Mouse (Mus musculus) layer of hippocampus, postnatal 36 days (tissue): Measurements from ENCODE around the gene Ccser2. TPM values are rescaled to one million over a fixed set of nuclear protein-coding genes. Genes with fewer than 3 reads are reported as not detected.
A peak's percentile ranks its signal among the peaks of the same experiment; 100 is the strongest.
"Not testable (repeated sequence)": the region's sequence is repeated elsewhere in the genome, so short reads cannot be mapped to it uniquely, and the experiment has no call there.

Experiments used
- DNase-seq, 2 experiments: peaks; one replicate each; pipeline ENCODE4 v3.0.0; 2022
- total RNA-seq, 2 experiments: library from RNA; stranded (reverse); gene quantifications; 2 replicates each; pipeline ENCODE4 v1.2.3; 2021

Ccser2 gene
- 10 to 100 TPM; 79.1 to 79.6 TPM for total RNA-seq

DNA sequence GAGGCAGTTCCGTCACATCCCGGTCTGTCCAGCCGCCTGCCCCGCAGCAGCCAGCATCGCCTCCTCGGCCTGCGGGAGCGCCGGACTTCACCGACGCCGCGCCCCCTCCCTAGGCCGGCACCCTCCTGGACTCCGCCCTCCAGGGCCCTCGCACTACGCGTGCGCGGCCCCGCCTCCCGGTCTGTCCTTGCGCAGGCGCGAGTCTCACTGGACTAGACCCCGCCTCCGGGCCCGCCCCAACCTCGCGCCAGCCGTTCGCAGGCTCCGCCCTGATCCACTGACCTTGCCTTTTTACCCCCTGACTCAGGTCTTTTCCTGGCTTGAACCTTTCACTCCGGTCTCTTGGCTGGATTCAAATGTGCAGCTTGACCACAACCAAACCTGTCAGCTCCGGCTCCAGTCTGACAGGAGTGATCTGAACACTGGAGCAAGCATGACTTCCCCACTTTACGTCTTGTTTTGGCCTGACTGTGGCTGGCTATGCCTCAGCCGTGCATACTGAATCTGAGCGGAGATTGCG lies at the start of gene Ccser2:
TSS of gene Ccser2 (minus strand) at position 150 of the 520 bp plus-strand sequence.
- peak; percentile 97 to 98 for DNase-seq

DNA sequence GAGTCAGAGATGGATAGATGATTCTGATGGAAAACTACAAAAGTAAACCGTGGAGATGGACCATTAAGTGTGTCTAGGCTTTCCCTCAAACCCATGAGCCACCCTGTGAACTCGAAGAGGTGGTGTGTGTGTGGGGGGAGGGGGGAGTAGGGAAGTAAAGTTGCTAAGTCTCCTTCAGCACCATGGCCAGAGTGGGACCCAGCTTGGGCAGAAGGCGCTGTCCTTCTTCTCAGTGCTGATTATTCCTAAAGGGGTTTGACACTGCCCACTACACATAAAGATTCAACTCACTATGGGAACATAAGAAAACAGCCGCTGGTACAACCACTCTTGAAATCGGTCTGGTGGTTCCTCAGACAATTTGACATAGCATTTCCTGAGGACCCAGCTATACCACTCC lies 47.3 kb upstream of the Ccser2 start:
- no peak for DNase-seq

DNA sequence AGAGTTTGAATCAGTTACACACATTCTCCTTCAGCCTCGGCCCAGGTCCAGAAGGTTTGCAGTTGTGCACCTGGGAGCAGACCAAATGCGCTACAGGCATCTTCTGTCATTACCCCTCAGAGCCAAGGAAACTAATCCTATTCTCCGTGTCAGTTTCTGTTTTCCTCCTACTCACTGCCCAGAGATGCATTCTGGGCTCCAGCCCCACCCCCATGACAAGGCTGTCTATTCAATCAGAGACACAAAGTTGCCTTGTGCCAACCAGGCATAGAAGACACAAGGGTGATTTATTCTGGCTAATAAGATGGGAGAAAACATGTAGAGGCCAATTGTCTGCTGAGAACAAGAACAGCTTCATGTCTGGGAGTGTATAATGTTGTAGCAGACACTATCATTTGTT lies 45.1 kb upstream of the Ccser2 start:
- DNase-seq = peak; percentile 17 to 28

DNA sequence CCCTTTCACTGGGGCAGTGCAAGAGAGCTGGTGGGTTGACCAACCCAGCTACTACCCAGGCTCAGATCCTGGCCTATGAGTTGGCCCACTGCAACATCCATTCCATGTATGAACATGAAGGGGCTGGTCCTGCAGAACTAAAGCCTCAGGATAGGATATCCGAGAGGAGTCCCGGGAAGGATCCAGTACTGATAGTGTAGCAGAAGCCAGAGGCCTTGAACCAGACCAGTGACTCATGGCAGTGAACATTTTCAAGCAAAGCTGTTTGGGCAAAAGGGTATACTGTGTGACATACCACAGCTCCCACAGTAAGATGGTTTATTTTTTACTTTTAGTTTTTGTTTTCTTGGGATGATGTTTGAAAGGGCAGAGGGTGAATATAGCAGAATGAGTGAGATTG lies 41.1 kb upstream of the Ccser2 start:
- DNase-seq = no peak

DNA sequence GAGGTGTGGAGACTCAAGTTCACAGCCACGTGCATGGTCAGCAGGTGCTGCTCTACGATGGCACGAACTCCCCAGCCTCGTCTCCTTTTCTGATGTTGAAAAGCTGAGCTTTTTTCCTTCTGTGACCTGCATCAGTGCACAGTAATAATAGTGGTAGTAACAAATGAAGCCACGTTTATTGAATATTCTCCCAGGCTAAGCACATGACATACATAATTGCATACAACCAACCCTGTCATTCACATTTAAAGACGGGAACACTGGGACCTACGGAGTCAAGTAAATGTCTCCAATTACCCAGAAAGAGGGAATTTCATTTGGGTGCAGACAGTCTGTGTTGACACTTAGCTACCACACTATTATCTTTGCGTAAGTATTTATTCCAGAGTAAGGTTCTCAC lies 37.9 kb upstream of the Ccser2 start:
- no peak for DNase-seq

DNA sequence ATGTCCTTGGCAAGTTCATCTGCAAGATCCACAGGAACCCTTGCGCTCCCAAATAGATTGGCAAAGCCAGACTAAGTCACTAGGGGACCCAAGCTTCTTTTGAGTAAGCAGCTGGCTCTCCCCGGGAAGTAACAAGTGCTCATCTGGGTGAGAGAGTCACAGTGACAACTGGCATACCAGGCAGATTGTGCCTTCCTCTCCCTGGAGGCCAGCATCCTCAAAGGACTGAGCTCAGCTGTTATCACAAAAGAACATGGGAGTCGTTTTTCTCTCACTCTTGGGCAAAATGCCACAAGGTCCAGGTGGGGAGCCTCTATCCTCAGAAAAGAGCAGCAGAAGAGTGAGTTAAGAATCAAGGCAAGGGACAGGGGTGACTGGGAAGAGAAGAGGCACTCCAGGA lies 37.3 kb upstream of the Ccser2 start:
- DNase-seq = no peak

DNA sequence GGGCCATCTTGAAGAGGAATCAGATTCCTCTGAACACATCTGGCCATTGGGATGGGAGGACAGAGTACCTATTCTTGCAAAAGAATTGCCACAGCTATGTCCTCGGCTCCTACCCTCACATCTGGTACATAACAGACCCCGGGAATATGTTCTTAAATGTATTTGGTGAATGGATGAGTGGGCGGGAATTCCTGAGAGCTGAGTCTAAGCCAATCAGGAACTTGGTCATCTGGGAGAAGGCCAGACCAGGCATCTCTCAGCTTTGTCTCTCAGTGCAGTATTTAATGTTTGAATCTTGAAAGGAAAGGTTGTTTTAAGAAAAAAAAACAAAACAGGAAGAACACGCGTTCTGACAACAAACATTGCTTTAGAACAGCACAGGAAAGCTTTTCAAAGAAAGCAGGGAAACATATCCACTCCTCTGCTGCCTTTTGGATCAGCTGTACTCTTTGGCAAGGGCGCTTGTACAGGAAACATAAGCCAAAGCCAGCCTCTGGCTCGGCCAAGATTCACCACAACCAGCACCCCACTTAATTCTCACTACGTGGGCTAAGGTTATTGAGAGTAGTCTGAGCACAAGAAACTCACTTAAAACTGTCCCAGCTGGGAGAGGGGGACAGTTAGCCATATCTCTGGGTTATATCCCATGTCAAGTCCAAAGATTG lies 35.0 kb upstream of the Ccser2 start:
- peak in 1 of 2 experiments; percentile 4 for DNase-seq

DNA sequence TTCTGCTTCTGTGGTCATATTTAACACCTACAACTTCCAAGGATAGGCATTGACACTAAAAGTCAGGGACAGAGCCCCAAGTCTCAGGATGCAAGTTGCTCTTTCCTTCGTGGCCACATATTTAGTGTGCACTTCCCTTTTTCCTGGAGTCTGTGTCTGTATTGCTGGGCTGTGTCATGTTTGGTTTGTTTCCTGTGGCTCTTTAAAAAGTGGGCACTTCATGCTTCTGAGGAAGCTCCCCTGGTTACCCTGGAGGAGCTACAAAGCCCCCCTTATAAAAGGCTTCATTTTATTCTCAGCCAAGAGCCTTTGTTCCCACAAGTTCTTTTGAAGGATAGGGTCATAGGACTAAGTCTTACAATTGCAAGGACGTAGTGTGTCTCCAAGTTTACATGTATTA lies 34.3 kb upstream of the Ccser2 start:
- no peak for DNase-seq

DNA sequence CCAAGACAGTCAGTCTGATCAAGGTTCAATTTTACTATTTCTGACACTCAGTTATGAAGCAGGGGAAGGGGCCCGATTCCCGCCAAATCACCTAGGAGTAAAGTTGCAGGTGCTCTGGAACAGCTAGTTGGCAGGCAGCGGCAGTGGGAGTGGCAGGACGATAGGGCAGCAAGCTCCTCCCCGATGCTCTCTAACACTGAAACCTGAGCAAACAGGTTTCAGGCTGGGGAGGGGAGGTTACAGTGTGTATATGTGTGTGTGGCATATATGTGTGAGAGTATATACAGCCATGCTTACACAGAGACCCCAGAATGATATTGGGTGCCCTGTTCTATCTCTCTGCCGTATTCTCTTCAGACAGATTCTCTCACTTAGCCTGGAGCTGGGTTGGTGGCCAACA lies 32.2 kb upstream of the Ccser2 start:
- not testable (repeated sequence) for DNase-seq

DNA sequence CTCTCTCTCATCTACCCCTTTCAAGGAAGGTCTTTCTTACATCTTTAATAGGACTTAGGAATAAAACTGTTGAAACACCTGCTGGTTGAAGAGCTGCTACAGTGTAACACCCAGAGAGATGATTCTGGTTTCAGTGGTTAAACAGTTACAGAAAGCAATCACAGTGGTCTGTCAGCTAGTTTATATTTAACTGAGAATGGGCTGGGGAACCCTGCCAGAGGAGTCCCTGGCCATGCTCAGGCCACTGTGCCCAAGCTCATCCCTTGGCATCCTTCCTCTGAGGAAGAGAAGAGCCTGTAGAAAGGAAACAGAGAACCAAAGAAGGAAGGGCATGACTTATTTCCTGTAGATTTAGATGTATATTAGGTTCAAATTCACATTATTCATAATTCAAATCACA lies 21.2 kb upstream of the Ccser2 start:
- no peak for DNase-seq

DNA sequence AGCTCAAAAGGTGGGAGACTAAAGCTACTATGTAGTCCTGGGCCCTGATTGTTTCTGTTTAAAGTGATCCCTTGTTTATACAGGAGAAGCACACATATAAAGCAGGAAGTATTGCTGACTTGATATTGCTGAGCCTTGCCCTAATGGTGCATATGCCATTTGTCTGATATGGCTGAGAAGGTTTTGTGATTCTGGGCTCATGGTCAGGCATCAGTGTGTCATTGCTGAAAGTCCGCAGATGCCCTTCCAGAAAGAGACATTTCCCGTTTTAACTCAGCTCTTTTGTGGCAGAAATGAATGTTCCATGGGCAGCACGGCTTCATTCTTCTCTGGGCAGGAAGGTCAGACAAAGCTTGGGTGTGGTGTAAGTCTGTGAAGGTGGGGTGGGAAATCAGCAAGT lies 17.1 kb upstream of the Ccser2 start:
- DNase-seq = no peak

DNA sequence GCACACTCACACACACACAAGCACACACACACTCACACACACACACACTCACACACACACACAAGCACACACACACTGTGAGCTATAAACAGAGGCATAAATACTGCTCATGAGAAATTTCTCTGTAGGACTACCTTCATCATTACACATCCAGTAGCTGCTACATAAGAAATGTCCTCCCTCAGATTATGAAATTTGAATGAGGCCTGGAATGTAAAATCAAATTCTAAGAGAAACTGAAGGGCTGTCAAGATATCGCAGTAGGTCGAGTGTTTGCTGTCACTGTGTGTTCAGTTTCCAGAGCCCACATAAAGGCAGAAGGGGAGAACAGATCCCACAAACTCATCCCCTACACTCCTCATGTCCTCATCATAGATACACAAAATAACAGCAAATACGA lies 6.4 kb upstream of the Ccser2 start:
- DNase-seq = no peak

DNA sequence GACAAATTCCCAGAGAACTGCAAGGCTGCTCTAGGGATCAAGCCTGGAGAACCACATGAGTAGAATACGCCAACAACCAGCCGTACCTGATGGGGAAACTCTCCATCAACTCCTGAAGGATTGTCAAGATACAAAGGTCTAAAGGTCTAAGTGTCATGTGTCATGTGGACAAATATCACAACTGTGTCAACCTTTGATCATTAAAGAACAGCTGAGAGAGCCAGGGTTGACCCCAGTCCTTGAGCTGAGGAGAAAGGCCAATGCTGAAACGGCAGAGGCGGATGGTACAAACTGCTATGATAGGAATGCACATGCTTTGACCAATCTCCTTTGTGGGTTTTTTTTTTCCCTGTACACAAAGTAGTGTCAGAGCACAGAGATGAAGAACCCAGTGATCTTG lies 2.6 kb upstream of the Ccser2 start:
- no peak for DNase-seq

DNA sequence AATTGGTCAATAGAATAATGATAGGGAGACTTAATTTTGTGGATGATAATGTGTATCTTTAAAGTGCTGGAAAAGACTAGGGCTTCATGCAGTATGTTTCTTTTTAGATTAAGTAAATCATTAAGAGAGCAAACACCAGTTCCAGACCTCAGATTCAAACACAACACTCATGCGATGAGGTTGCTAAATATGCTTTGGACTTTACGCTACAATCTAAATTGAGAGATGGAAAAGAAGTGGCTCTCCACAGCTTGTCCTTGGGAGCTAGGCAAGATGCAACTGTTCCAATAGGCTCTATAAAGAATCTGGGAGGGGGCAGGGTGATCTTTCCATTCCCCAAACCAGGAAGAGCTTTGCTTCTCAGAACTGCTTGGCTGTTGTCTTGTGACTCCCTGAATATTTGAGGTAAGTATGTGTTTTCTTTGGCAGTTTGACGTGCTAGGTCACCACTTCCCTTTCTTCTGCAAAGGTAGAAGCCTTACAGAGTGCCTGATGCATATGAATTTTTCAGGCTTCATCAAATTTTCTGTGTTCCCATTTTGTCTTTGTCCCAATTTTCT lies 1.4 kb upstream of the Ccser2 start:
- DNase-seq = no peak

DNA sequence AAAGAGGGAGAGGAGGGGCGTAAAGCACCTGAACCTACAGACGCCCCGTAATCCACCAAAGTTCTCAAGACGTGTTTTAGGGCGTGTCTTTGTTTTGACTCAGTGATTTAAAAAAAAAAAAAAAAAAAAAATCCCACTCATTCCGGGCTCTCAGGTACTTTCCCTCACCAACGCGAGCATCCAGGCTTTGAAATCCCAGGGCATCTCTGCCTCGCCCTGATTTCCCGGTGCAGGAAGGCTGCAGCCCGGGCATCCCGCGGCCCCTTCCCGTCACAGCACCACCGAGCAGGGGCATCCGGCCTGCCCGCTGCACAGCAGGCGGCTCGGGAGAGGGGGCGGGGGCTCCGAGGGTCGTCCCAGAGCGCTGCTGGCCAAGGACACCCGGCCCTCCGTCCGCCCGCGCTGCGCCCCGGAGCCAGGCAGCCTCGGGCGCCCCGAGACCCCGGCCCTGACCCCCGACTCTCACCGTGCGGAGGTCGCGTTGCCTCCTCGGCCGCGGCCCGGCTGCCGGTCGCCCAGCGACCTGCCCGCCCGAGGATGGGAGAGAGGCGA lies 425 bp downstream of the Ccser2 start:
- DNase-seq = no peak

DNA sequence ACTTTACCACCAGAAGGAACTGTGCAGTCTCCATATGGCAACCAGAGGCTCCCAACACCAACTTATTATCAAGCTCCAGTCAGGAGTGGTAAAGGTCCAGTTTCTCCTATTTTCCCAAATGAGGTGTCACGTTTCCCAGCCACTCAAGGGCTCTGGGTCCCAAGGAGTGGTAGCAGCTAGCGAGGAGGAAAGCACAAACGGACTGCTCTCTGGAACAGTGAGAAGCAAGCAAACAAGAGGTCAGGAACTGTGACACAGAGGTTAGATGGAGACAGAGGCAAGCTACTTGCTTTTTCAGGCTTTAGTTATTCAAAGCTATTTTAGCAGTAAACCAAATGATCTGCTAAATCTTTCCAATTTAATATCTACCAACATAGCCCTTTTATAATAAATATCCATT lies 3.2 kb downstream of the Ccser2 start:
- no peak for DNase-seq

DNA sequence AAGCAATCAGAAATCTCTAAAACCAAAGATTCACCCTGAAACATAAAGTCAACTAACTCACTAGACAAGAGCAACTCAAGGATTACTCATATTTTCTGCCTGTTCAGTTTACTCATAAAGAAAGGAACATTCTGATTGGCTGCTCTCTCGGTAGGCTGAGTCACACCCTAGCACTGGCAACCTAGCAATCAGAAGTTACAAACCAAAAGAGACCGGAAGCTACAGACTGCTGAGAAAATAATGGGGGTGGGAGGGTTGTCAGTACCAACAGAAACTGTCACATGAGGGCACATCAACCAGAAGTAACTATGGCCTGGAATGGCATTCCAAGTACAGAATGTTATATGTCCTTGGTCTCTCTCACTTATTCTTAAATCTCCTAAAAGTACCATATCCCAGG lies 6.1 kb downstream of the Ccser2 start:
- DNase-seq = no peak

DNA sequence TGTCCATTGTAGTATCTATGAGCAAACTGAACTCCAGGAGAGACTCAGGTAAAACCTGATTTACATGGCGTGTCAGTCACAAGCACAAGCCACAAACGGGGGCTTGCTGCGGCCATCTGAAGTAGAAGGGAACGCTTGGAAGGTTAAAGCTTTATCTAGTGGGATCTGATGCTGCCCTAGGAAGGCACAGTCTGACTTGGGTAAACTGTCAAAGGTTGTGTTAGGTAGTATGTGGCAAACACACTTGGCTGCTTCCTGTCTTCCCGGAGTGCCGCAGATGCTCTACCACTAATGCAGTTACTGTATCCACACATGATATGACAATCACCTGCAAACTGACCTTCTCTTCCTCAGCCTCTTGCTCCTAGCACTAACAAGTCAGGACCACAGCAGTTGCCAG lies 10.9 kb downstream of the Ccser2 start:
- DNase-seq = no peak

DNA sequence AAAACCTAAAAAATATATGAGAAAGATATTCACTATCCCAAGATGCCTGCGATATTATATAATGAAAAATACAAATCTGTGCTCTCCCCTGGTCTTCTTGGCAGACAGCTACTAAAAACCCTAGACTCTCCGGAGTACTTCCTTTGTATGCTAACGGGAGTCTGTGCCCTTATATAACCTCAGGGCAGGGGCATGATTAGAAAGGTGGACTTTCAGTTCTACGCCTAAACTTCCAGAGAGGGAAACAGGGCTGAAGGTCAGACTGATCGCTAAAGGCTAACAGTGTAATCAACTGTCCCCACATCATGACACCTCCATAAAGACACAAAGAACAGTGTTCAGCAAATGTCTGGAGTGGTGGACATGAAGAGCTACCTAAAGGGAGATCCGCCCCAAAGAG lies 11.3 kb downstream of the Ccser2 start:
- DNase-seq = no peak

DNA sequence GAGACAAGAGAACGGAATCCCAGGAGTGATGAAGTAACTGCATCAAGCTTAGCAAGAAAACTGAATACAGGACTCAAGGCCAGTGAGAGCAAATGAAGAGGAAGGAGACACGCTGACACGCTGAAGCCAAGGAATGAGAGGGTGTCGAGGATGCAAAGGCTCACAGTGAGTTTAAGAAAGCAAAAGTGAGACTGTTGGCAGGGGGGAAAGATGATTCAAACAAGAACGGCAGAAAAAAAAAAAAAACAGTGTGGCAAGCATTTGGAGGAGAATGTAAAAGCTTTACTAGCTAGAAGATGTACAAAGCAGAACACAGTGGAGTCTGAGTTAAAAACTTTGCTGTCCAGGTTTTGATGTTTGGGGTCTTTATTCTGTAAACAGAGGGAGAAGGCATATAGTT lies 11.9 kb downstream of the Ccser2 start:
- no peak for DNase-seq

DNA sequence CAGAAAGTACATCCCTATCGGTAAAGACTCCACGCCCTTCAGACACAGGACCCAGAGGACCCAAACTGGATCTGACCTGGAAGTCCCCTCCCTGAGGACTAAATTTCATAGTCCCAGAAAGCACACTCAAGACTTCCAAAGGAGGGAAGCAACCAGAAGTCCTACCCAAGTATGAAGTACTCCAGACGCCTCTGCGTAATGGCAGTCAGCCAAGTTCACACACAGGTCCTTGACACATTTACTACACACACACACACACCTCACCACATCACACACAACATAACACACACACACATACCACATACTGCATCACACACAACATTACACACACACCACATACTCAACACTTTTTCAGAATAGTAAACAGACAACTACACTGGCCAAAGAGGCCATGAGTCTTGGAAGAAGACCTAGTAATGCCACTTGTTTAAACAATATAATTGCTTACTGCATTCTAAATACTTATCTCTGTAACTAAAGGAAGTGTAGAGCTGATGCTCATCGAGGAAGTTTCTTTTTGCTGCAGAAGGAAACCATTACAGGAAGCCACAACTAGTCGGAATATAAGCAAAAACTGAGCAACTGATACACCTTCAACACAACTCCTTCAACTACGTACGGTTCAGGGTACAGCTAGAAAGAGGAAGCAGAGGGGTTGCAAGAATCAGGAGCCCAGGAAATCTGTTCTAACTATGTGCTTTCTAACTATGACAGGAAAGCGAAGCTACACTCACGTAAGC lies 15.7 kb downstream of the Ccser2 start:
- DNase-seq = no peak

DNA sequence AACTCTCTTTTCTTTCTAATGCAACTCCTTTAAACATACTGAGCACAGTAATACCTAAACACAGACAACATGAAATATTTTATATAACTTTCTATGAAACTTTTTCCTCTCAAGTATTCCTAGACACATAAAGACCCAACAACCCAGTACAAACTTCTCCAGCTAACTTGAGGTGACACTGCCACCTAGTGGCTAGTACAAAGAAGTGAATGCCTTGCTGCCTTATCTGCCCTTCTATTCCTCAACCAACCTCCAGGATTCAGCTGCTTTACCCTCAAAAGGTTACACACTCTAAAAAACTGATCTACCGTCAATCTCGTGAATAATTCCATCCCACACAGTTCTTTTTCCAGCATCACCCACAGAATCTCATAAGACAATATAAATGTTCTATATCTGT lies 16.4 kb downstream of the Ccser2 start:
- DNase-seq = no peak

DNA sequence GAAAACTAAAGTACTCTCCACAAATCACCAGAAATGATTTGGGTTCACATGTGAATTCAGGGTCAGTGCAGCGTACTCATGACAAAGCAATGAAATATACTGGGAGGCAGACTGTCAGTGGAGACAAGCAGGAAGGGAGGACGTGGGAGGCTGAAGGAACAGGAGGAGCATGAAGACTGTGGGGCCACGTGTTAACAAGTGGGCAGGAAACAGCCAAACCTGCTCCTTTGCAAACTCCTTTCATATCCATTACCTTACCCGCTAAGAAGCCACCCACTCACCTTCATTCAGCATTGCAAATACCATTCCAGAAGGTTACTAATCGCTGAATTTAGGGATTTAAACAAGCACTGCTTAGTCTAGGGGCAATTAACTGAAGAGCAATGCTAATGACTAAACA lies 25.9 kb downstream of the Ccser2 start:
- no peak for DNase-seq

DNA sequence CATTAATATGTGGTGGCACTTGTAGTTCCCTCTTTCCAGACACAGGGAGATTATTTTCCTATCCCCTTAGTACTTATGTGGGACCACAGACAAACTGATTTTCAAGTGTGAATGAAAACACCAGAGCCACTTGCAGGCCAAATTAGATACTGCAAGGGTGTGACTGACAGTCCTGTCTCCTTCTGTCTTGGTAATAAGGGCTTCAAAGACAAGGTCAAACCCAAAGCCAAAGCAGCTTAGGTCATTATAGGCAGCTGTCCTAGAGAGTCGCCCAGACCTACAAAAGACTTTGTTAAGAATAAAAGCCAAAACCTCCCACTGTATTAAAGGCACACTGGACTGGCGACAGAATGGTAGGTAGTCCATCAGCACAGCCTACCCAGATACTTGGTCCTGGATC lies 30.6 kb downstream of the Ccser2 start:
- no peak for DNase-seq
